Mouse (Mus musculus) ovary, adult 10 weeks (tissue): ENCODE measurements around the gene Smtnl1. TPM values are rescaled to one million over a fixed set of nuclear protein-coding genes. Genes with fewer than 3 reads are reported as not detected.

Source experiments
- polyA plus RNA-seq: library from polyadenylated mRNA; stranded (reverse); fragments of 350-450 nt; fragmentation: Illumina TruSeq; extraction: RNeasy Lipid Tissue Mini Kit (QIAGEN cat#74804); gene quantifications from one replicate; pipeline ENCODE4 v1.2.3, GENCODE M21; 2014

Smtnl1 gene
- not detected for polyA plus RNA-seq

DNA sequence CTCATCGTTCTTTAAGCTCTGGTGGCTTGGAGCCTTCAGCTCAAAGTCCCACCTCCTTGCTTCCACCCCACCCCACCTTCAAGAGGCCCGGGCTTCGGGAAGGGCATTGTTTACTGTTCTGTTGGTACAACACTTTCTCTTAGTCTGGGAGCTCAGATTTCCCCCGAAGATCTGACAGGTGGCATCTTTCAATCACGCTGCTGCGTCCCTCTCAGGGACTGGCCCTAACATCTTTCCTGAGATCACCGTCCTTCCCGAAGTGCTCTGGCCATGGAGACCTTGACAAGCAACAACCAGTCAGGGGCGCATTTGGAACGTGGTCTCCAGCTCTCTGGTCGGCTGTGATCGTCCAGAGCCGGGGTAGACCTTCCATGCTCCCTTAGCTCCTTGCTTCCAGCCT lies at the start of gene Smtnl1:
Gene Smtnl1, minus strand, starts transcription at position 101 of the 400 bp plus-strand sequence.

DNA sequence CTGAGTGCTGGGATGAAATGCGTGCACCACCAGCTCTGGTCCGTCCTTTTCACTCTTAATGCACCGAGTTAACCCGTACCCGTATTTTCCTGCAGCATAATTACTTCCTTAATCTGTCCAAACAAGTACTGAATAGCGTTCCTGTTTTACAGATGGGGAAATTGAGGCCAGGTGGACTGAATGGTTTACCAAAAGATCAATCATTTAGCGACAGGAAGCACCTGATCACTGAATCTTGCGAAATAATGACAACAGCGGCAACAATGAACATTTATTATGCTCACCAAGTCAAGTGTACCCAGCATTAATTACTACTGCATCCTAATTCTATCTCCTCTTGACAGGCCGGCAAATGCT lies 16.1 kb upstream of the Smtnl1 start, which contains the start of gene Slc43a1:
Gene Slc43a1, plus strand, starts transcription at position 258 of the 357 bp plus-strand sequence.

DNA sequence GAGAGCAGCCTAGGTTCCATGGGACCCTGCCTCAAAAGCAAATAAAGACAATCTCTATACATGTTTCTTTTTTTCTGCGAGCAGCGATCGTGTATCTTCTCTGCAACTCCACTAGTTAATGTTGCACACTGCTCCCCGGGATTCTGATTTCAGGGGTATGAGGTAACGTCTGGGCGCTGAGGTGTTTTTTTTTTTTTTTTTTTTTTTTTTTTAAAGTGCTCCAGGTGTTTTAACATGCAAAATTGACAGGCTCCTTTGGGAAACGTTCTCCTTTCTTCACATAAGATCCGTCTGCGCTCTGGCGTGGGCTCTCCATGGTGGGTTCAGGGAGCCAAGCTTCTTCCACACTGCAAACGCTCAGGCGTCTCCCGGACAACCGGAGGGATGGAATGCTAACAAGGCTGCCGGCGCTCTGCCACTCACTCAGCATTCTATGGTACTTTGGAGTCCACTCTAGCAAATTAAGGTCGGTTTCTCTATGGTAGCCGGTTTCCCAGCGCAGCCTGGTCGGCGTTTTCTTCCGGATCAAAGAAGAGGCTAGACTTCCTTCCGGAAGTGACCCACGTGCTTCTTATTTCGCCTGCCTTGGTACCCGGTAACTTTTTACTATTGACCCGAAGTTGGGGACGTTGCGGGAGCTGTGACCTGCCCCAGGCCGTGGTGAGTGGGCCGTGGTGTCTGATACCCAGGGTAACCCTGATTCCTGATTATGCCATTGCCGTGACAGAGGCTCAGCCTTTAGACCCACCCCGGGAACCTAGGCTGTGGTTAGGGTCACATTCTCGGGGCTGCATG lies 4.2 kb upstream of the Smtnl1 start, which contains the start of gene Timm10:
Gene Timm10, plus strand, starts transcription at position 510 of the 795 bp plus-strand sequence.

DNA sequence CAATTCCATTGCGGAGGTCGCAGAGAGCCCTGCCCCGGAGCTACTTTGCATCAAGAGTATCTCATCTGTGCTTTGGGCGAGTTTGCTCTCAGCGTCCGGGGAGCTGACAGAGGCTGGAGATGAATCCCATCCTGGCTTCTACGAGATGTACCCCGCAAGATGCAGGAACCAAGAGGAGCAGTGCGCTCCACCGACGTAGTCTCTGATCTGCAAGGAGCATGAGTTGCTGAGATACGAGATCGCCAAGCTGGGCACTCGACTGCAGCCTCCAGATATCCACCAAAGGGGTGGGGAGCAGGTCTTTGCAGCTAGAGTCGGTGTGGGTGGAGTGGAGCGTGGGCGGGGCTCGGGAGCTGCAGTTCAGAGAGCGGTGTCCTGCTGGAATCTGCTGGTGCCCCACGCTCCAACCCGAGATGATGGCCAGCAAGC lies 23.9 kb downstream of the Smtnl1 start, which contains the start of gene Ube2l6:
Gene Ube2l6, plus strand, starts transcription at position 336 of the 429 bp plus-strand sequence.

DNA sequence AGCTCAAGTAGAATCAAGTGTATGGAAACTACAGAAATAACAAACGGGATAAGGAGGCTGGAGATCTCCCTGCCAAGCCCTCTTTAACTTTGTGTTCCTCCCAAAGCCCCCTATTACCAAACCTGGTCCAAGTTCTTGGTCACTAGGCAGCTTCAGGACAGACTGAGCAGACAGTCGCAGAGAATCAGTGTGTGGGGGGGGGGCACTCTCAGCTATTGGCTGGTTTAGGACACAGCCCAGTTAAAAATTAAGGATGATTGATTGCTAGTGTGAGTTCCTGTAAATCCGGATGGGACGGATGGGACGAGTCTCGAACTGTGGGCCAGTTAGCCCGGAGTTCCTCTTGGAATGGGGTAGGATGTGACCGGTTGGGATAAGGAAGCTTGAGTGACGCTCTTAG lies 47.2 kb downstream of the Smtnl1 start, which contains the start of gene Serping1:
Gene Serping1, minus strand, starts transcription at position 204 of the 400 bp plus-strand sequence.

Other genes starting within 250 kb of the Smtnl1 start
- 362 TPM for gene Ctnnd1, start 171.9 kb downstream of the Smtnl1 start, polyA plus RNA-seq
- gene Btbd18, start 163.6 kb downstream of the Smtnl1 start, polyA plus RNA-seq: not detected
- gene Selenoh, start 151.9 kb downstream of the Smtnl1 start, polyA plus RNA-seq: 31.5 TPM
- gene Gm28635, start 144.6 kb downstream of the Smtnl1 start, polyA plus RNA-seq: not detected
- gene Med19, start 144.2 kb downstream of the Smtnl1 start, polyA plus RNA-seq: 89.1 TPM
- 118 TPM for gene Tmx2, start 143.5 kb downstream of the Smtnl1 start, polyA plus RNA-seq
- 74.2 TPM for gene Zdhhc5, start 107.5 kb downstream of the Smtnl1 start, polyA plus RNA-seq
- gene Clp1, start 95.3 kb downstream of the Smtnl1 start, polyA plus RNA-seq: 24.7 TPM
- 1.1 TPM for gene Ypel4, start 88.6 kb downstream of the Smtnl1 start, polyA plus RNA-seq
- not detected for gene Gm19426, start 79.0 kb downstream of the Smtnl1 start, polyA plus RNA-seq
- gene Serping1, start 47.2 kb downstream of the Smtnl1 start, polyA plus RNA-seq: 45.8 TPM
- 25.2 TPM for gene Ube2l6, start 23.8 kb downstream of the Smtnl1 start, polyA plus RNA-seq
- 2.7 TPM for gene Timm10, start 4.3 kb upstream of the Smtnl1 start, polyA plus RNA-seq
- gene Slc43a1, start 16.2 kb upstream of the Smtnl1 start, polyA plus RNA-seq: 2.0 TPM
- gene Rtn4rl2, start 64.1 kb upstream of the Smtnl1 start, polyA plus RNA-seq: not detected
- gene Slc43a3, start 113.9 kb upstream of the Smtnl1 start, polyA plus RNA-seq: 39.9 TPM
- gene Prg2, start 157.8 kb upstream of the Smtnl1 start, polyA plus RNA-seq: not detected
- gene Prg3, start 165.6 kb upstream of the Smtnl1 start, polyA plus RNA-seq: not detected
- gene Ssrp1, start 214.6 kb upstream of the Smtnl1 start, polyA plus RNA-seq: 178 TPM
- gene P2rx3, start 214.8 kb upstream of the Smtnl1 start, polyA plus RNA-seq: not detected
- 0.43 TPM for gene Tnks1bp1, start 225.4 kb upstream of the Smtnl1 start, polyA plus RNA-seq